Mouse (Mus musculus): ENCODE results near the gene Irx6. TPM values are rescaled to one million over a fixed set of nuclear protein-coding genes. Genes with fewer than 3 reads are reported as not detected.

Gene Irx6
- 0.67 and 1.8 TPM in 2 replicates for polyA plus RNA-seq (2014; fragmentation: Nextera tagmentation; extraction: Ambion mirVana)

- no peaks in the 10 kb centered on the region for H3K9me3 ChIP-seq (ENCODE audit: control insufficient read depth, low read length)
- peak; percentile 45; the same call in 1 of the 2 replicates for ATAC-seq (ENCODE audit: low read depth)
- peaks cover 17% of the 10 kb centered on the region for H3K4me1 ChIP-seq (ENCODE audit: control insufficient read depth, insufficient read depth, low read length)
- 0 out of 2 replicates have a peak within 1 kb of the TSS, but pooled peaks have one; percentile 29 for H3K9ac ChIP-seq (replicated peaks; ENCODE audit: low read depth, low read length)
- peak within 1 kb of the TSS; percentile 82 for H3K4me2 ChIP-seq (ENCODE audit: low read depth, low read length)
- H3K27ac ChIP-seq (ENCODE audit: low read depth, low read length) = no peak within 1 kb of the TSS
- under 1% methylated on average over 59 of the region's 62 CpGs for WGBS
- no peaks in the 10 kb centered on the region for H3K36me3 ChIP-seq (ENCODE audit: control insufficient read depth, insufficient read depth, low read length)
- H3K4me3 ChIP-seq (ENCODE audit: low read depth, low read length) = peak within 1 kb of the TSS; percentile 33
- H3K27me3 ChIP-seq (ENCODE audit: control insufficient read depth, insufficient read depth, low read length) = peaks cover 53% of the 10 kb centered on the region
Measured at GRCm38 (mm10) chr8:92674244-92675128, at the start of gene Irx6. Gene Irx6, plus strand, starts transcription at chr8:92674288.

GRCm38 (mm10) chr8:92628711-92629650 is 45.1 kb upstream of the Irx6 start:
- Histone ChIP-seq H3K4me1 (ENCODE audit: control insufficient read depth, insufficient read depth, low read length) (no peaks in the 10 kb centered on the region), H3K27me3 (ENCODE audit: control insufficient read depth, insufficient read depth, low read length) (no peaks in the 10 kb centered on the region), H3K36me3 (ENCODE audit: control insufficient read depth, insufficient read depth, low read length) (no peaks in the 10 kb centered on the region), H3K9ac (replicated peaks; ENCODE audit: low read depth, low read length) (no peak overlapping the region), H3K4me3 (ENCODE audit: low read depth, low read length) (no peak overlapping the region), H3K27ac (ENCODE audit: low read depth, low read length) (no peak overlapping the region), H3K9me3 (ENCODE audit: control insufficient read depth, low read length) (no peaks in the 10 kb centered on the region), H3K4me2 (ENCODE audit: low read depth, low read length) (no peak overlapping the region)
- ATAC-seq (ENCODE audit: low read depth) = no peak
- 51% methylated on average over 14 of the region's 14 CpGs for WGBS

- H3K9me3 ChIP-seq (ENCODE audit: control insufficient read depth, low read length) = no peaks in the 10 kb centered on the region
- no peaks in the 10 kb centered on the region for H3K36me3 ChIP-seq (ENCODE audit: control insufficient read depth, insufficient read depth, low read length)
- no peak overlapping the region for H3K9ac ChIP-seq (replicated peaks; ENCODE audit: low read depth, low read length)
- no peaks in the 10 kb centered on the region for H3K27me3 ChIP-seq (ENCODE audit: control insufficient read depth, insufficient read depth, low read length)
- 94% methylated on average over 5 of the region's 5 CpGs for WGBS
- no peak overlapping the region for H3K27ac ChIP-seq (ENCODE audit: low read depth, low read length)
- no peak overlapping the region for H3K4me2 ChIP-seq (ENCODE audit: low read depth, low read length)
- no peak overlapping the region for H3K4me3 ChIP-seq (ENCODE audit: low read depth, low read length)
- no peaks in the 10 kb centered on the region for H3K4me1 ChIP-seq (ENCODE audit: control insufficient read depth, insufficient read depth, low read length)
- no peak for ATAC-seq (ENCODE audit: low read depth)
Measured at GRCm38 (mm10) chr8:92633199-92633598, 40.9 kb upstream of the Irx6 start.

- Histone ChIP-seq H3K27ac (ENCODE audit: low read depth, low read length) (no peak overlapping the region), H3K27me3 (ENCODE audit: control insufficient read depth, insufficient read depth, low read length) (no peaks in the 10 kb centered on the region), H3K4me1 (ENCODE audit: control insufficient read depth, insufficient read depth, low read length) (no peaks in the 10 kb centered on the region), H3K36me3 (ENCODE audit: control insufficient read depth, insufficient read depth, low read length) (no peaks in the 10 kb centered on the region), H3K9ac (replicated peaks; ENCODE audit: low read depth, low read length) (no peak overlapping the region), H3K4me3 (ENCODE audit: low read depth, low read length) (no peak overlapping the region), H3K9me3 (ENCODE audit: control insufficient read depth, low read length) (no peaks in the 10 kb centered on the region), H3K4me2 (ENCODE audit: low read depth, low read length) (no peak overlapping the region)
- WGBS = 84% methylated on average over 8 of the region's 8 CpGs
- ATAC-seq (ENCODE audit: low read depth) = no peak
Measured at GRCm38 (mm10) chr8:92640820-92641219, 33.3 kb upstream of the Irx6 start.

GRCm38 (mm10) chr8:92646637-92647036 is 27.5 kb upstream of the Irx6 start:
- ATAC-seq (ENCODE audit: low read depth) = no peak
- Histone ChIP-seq H3K9me3 (ENCODE audit: control insufficient read depth, low read length) (no peaks in the 10 kb centered on the region), H3K27me3 (ENCODE audit: control insufficient read depth, insufficient read depth, low read length) (no peaks in the 10 kb centered on the region), H3K4me3 (ENCODE audit: low read depth, low read length) (no peak overlapping the region), H3K4me2 (ENCODE audit: low read depth, low read length) (no peak overlapping the region), H3K36me3 (ENCODE audit: control insufficient read depth, insufficient read depth, low read length) (no peaks in the 10 kb centered on the region), H3K4me1 (ENCODE audit: control insufficient read depth, insufficient read depth, low read length) (no peaks in the 10 kb centered on the region), H3K9ac (replicated peaks; ENCODE audit: low read depth, low read length) (no peak overlapping the region), H3K27ac (ENCODE audit: low read depth, low read length) (no peak overlapping the region)
- WGBS = 63% methylated on average over 2 of the region's 2 CpGs

- Histone ChIP-seq H3K4me1 (ENCODE audit: control insufficient read depth, insufficient read depth, low read length) (no peaks in the 10 kb centered on the region), H3K27me3 (ENCODE audit: control insufficient read depth, insufficient read depth, low read length) (no peaks in the 10 kb centered on the region; the same call in 1 of the 2 replicates), H3K4me2 (ENCODE audit: low read depth, low read length) (no peak overlapping the region), H3K9me3 (ENCODE audit: control insufficient read depth, low read length) (no peaks in the 10 kb centered on the region), H3K27ac (ENCODE audit: low read depth, low read length) (no peak overlapping the region), H3K9ac (replicated peaks; ENCODE audit: low read depth, low read length) (no peak overlapping the region), H3K4me3 (ENCODE audit: low read depth, low read length) (no peak overlapping the region), H3K36me3 (ENCODE audit: control insufficient read depth, insufficient read depth, low read length) (no peaks in the 10 kb centered on the region)
- 45% methylated on average over 4 of the region's 4 CpGs for WGBS
- ATAC-seq (ENCODE audit: low read depth) = no peak
Measured at GRCm38 (mm10) chr8:92664207-92664606, 9.9 kb upstream of the Irx6 start.

- Histone ChIP-seq H3K27ac (ENCODE audit: low read depth, low read length) (no peak overlapping the region), H3K9me3 (ENCODE audit: control insufficient read depth, low read length) (no peaks in the 10 kb centered on the region), H3K4me2 (ENCODE audit: low read depth, low read length) (no peak overlapping the region), H3K4me3 (ENCODE audit: low read depth, low read length) (no peak overlapping the region), H3K27me3 (ENCODE audit: control insufficient read depth, insufficient read depth, low read length) (peaks cover 19% of the 10 kb centered on the region; the same call in 1 of the 2 replicates), H3K9ac (replicated peaks; ENCODE audit: low read depth, low read length) (no peak overlapping the region), H3K4me1 (ENCODE audit: control insufficient read depth, insufficient read depth, low read length) (peaks cover 17% of the 10 kb centered on the region), H3K36me3 (ENCODE audit: control insufficient read depth, insufficient read depth, low read length) (no peaks in the 10 kb centered on the region)
- 25% methylated on average over 11 of the region's 11 CpGs for WGBS
- no peak for ATAC-seq (ENCODE audit: low read depth)
Measured at GRCm38 (mm10) chr8:92670236-92670635, 3.9 kb upstream of the Irx6 start.

GRCm38 (mm10) chr8:92670656-92671195 is 3.4 kb upstream of the Irx6 start:
- no peak for ATAC-seq (ENCODE audit: low read depth)
- no peak overlapping the region for H3K4me2 ChIP-seq (ENCODE audit: low read depth, low read length)
- no peaks in the 10 kb centered on the region for H3K9me3 ChIP-seq (ENCODE audit: control insufficient read depth, low read length)
- WGBS = 26% methylated on average over 12 of the region's 12 CpGs
- no peak overlapping the region for H3K27ac ChIP-seq (ENCODE audit: low read depth, low read length)
- H3K36me3 ChIP-seq (ENCODE audit: control insufficient read depth, insufficient read depth, low read length) = no peaks in the 10 kb centered on the region
- no peak overlapping the region for H3K4me3 ChIP-seq (ENCODE audit: low read depth, low read length)
- H3K9ac ChIP-seq (replicated peaks; ENCODE audit: low read depth, low read length) = no peak overlapping the region
- H3K27me3 ChIP-seq (ENCODE audit: control insufficient read depth, insufficient read depth, low read length) = peaks cover 22% of the 10 kb centered on the region
- peaks cover 17% of the 10 kb centered on the region for H3K4me1 ChIP-seq (ENCODE audit: control insufficient read depth, insufficient read depth, low read length)
